Mouse (Mus musculus) ZHBTc4 (cell line): ENCODE data around the gene Lrpap1.
A peak's percentile ranks its signal among the peaks of the same experiment; 100 is the strongest.

ENCODE experiments used
- DNase-seq: peaks from one replicate; pipeline ENCODE4 v3.0.0-alpha.2; 2011; ENCODE audit warnings: low read depth, low spot score

Gene Lrpap1

GRCm38 (mm10) chr5:35058216-35058615 is 47.4 kb downstream of the Lrpap1 start:
- no peak for DNase-seq

DNA sequence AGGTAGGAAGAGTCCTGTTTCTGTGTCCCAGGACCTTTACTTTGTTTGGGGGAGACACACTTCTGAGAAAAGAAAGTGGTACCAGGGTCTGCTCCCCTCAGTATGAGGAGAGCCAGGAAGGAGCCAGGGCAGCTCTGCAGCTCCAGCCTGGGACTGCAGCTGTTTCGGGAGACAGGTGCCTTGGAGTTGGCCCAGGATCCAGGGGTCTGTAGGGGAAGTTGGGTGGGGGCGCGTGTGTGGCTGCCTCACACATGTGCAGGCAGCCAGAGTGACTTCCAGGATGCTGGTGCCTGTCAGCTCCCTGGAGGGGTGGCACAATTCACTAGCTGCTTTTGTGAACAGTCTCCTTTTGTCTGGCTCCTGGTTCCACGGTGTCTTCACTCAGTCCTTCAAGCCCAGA is 48.0 kb downstream of the Lrpap1 start:
- DNase-seq, result no peak

DNA sequence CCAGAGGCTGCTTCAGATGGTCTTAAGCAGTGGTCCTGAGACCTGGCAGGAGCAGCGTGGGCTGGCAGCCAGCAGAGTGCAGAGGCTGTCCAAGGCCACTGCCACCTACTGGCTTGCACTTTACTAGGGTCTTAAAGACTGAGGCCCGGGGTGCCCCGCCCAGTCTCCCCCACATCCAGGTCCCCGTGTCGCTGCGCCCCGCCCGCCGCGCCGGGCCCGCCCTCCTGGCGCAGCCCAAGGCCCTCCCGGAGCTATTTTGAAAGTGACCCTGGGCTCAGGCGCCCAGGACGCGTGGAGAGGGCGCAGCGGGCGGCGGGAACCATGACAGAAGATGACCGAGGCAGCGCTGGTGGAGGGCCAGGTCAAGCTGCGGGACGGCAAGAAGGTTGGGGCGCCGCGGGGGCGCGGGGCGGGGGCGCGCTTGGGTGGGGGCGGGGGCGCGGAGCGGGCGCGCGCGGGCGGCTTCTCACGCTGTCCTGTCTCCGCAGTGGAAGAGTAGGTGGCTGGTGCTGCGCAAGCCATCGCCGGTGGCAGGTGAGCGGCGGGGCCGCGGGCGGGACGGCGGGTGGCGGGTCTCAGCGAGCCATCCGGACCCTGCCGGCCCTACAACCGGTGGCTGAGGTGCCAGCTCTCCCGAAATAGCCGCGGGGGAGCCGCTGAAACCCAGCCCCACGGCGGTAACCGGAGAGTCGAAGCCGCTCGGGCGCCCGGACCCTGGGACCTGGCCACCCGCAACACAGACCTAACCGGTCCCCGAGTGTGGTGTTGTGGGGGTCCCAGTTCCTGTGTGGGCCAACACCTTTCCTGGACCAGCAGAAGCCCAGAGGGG is 48.7 kb downstream of the Lrpap1 start, which contains the start of gene Dok7:
Dok7 (plus strand) TSS at position 163 of the 829 bp plus-strand sequence.
- peak; percentile 34 for DNase-seq

- peak; percentile 44 for DNase-seq
Observed at GRCm38 (mm10) chr5:35055076-35055475, 50.5 kb downstream of the Lrpap1 start.

- no peak for DNase-seq
Observed at GRCm38 (mm10) chr5:35054628-35055027, 50.9 kb downstream of the Lrpap1 start.

- DNase-seq, result peak; percentile 15
Observed at GRCm38 (mm10) chr5:35050541-35050940, 55.0 kb downstream of the Lrpap1 start.

DNA sequence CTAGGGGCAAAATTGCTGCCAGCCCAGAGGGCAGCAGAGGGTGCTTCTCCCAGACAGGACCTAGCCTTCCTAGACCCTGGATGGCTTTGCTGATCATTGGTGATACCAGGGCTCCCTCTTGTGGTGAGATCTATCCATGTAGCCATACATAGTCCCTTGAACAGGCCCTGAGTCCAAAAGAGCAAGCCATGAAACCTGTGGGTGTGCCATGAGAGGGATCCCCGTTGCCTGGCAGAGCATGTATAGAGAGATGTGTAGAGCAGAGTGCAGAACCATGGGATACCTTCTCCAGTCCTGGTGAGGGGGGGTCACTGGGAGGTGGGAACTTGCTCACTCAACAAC is 62.5 kb downstream of the Lrpap1 start:
- DNase-seq, result peak; percentile 77

DNA sequence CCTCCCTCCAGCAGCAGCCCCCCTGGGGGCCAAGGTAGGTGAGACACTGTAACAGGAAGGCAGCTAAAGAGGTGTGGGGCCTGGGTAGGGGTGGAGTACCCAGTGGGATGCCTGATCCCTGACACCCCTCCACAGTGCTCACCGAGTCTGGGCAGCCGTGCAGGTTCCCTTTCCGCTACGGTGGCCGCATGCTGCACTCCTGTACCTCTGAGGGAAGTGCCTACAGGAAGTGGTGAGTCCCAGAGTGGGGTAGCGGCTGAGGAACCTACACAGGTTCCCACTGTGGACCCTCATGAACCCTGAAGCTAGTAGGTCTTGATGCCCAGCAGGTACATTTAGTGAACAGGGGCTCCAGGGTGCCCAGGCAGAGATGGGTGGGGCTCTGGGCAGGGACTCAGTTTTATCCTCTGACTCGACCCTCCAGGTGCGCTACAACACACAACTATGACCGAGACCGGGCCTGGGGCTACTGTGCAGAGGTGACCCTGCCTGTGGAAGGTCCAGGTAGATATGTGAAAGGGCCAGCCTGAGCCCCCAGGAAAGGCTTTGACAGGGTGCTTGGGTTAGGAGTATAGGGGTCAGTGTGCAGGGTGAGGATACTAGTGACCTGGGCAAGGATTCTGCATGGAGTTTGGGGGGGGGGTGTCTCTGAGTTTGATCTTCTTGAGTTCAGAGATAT is 63.0 kb downstream of the Lrpap1 start:
- DNase-seq, result no peak
